Mouse (Mus musculus) hindbrain, embryonic 15.5 days (tissue): Measurements from ENCODE around the gene Gdf9. TPM values are rescaled to one million over a fixed set of nuclear protein-coding genes. Genes with fewer than 3 reads are reported as not detected.
A peak's percentile ranks its signal among the peaks of the same experiment; 100 is the strongest.

ENCODE experiments used
- ATAC-seq: fragments of 200-750 bp; cut with Nextera tagmentation; 2 replicates; pipeline ENCODE4 v1.8.0; 2017; ENCODE audit warnings: low read depth, moderate number of reproducible peaks, moderate TSS enrichment; ENCODE audit not compliant: low FRiP score
- H3K27ac ChIP-seq: fragments of 300-500 bp; sonication (generic); replicated peaks from 2 replicates; pipeline ENCODE4 v1.5.1; 2015; ENCODE audit warnings: mild to moderate bottlenecking, inconsistent platforms
- H3K27me3 ChIP-seq: fragments of 300-500 bp; sonication (generic); 2 replicates; pipeline ENCODE4 v1.6.1; 2015; ENCODE audit warnings: control low read depth, inconsistent platforms
- H3K36me3 ChIP-seq: fragments of 300-500 bp; sonication (generic); 2 replicates; pipeline ENCODE4 v1.6.1; 2015; ENCODE audit warnings: control low read depth, inconsistent platforms
- H3K4me1 ChIP-seq: fragments of 300-500 bp; sonication (generic); replicated peaks from 2 replicates; pipeline ENCODE4 v1.6.1; 2015; ENCODE audit warnings: control low read depth, inconsistent platforms
- H3K4me2 ChIP-seq: fragments of 300-500 bp; sonication (generic); 2 replicates; pipeline ENCODE4 v1.6.1; 2015; ENCODE audit warnings: moderate library complexity, mild to moderate bottlenecking, inconsistent platforms
- H3K4me3 ChIP-seq: fragments of 300-500 bp; sonication (generic); 2 replicates; pipeline ENCODE4 v1.5.1; 2015; ENCODE audit warnings: mild to moderate bottlenecking, inconsistent platforms
- H3K9ac ChIP-seq: fragments of 300-500 bp; sonication (generic); 2 replicates; pipeline ENCODE4 v1.6.1; 2015; ENCODE audit warnings: inconsistent platforms
- H3K9me3 ChIP-seq: fragments of 300-500 bp; sonication (generic); 2 replicates; pipeline ENCODE4 v1.6.1; 2016; ENCODE audit warnings: control low read depth, inconsistent platforms
- WGBS: fragments of 180-500 bp; shearing (Covaris S2); methylation state at CpG from one replicate; pipeline ENCODE4 v1.1.7; 2015; 5-methylcytosine and 5-hydroxymethylcytosine counted together
- polyA plus RNA-seq: library from polyadenylated mRNA; unstranded; fragments of >200 nt; fragmentation: Nextera tagmentation; extraction: Ambion mirVana; gene quantifications from 2 replicates; pipeline ENCODE4 v1.2.1, GENCODE M21; 2015

The Gdf9 gene
- polyA plus RNA-seq, 1 experiment from 2014 or later = 3.2 TPM

DNA sequence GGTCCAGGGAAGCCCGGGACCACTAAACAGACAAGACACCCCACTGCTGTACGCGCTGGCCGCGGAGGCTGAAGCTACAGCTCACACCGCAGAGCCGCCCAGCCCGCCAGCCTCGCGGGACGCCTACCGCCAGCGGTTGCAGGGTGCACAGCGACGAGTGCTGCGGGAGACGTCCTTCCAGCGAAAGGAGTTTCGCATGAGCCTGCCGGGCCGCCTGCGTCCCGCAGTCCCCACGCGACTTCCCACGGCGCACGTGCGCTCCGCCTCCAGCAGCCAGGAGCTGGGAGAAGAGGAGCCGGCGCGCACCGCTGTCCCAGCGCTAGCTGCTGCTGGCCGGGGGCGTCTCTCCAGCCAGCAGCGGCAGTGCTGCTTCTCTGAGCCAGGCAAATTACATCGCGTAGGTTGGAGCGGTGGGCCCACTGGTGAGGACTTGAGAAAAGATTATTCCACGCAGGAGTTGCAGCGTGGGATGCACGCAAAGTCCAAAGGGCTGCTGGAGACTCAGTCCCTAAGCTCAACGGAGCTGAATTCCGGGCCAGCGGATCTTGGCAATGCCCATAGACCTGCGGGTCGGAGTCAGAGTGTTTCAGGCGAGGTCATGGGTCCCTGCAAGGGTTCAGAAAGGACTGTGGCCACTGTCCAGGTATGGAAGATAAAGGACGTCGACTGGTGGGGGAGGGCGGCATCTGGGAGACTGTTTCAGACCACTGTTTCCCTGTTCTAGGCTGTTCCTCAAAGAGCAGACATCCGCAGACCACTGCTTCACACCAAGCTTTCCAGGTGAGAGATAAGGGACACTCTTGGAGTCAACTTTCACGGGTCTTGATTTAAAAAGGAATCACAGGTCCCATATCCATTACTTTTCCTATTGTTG lies 33.0 kb downstream of the Gdf9 start:
- WGBS = 7% methylated on average over 55 of the region's 55 CpGs
- Histone ChIP-seq H3K4me1 (peaks cover 20% of the 10 kb centered on the region), H3K4me2 (peak overlapping the region; percentile 84), H3K27ac (no peak overlapping the region), H3K4me3 (peak overlapping the region; percentile 42), H3K27me3 (peaks cover 68% of the 10 kb centered on the region), H3K9me3 (no peaks in the 10 kb centered on the region), H3K9ac (0 out of 2 replicates have a peak overlapping the region, but pooled peaks have one; percentile 4), H3K36me3 (no peaks in the 10 kb centered on the region)
- ATAC-seq = no peak

GRCm38 (mm10) chr11:53466231-53466971 lies 35.6 kb downstream of the Gdf9 start:
- no peaks in the 10 kb centered on the region for H3K9me3 ChIP-seq
- peak; percentile 53 for ATAC-seq
- H3K27ac ChIP-seq = no peak overlapping the region
- H3K9ac ChIP-seq = peak overlapping the region; percentile 31; the same call in 1 of the 2 replicates
- no peaks in the 10 kb centered on the region for H3K36me3 ChIP-seq
- peaks cover 55% of the 10 kb centered on the region for H3K27me3 ChIP-seq
- H3K4me2 ChIP-seq = peak overlapping the region; percentile 59
- H3K4me3 ChIP-seq = peak overlapping the region; percentile 33
- 6% methylated on average over 39 of the region's 40 CpGs for WGBS
- H3K4me1 ChIP-seq = peaks cover 30% of the 10 kb centered on the region

DNA sequence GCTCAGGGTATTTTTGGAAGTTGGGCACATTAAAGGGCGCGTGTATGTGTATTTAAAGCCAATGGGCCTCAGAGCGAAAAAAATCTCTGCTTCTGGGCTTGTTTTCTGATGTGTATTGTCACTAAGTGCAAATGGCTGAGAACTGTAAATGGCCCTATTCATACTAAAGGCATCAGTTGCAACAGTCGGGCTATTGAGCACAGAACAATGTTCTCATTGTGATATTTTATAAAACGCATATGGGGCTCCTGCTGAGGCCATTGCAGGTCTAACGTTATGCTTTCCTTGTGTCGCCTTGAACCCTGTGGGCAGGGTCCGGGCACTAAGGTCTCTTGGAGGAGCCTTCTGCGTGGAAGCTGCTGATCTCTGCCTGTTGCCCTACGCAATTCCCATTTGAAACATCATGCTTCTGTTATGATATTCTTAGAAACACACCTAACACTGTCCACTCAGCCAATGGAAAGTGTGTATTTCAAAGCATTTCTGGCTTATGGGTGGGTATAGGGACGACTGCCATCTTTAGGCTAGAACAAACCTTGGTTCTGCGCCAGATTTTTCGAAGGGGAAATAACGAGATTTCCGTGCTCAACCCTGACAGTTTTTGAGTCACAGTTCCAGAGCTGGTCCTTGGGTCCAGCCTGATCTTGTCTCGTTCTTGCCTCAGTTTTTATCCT lies 38.6 kb downstream of the Gdf9 start:
- no peak overlapping the region for H3K9ac ChIP-seq
- H3K4me1 ChIP-seq = peaks cover 18% of the 10 kb centered on the region
- no peak for ATAC-seq
- no peaks in the 10 kb centered on the region for H3K9me3 ChIP-seq
- no peaks in the 10 kb centered on the region for H3K36me3 ChIP-seq
- WGBS = 31% methylated on average over 16 of the region's 16 CpGs
- no peak overlapping the region for H3K4me3 ChIP-seq
- no peak overlapping the region for H3K27ac ChIP-seq
- peaks cover 37% of the 10 kb centered on the region for H3K27me3 ChIP-seq
- peak overlapping the region; percentile 55 for H3K4me2 ChIP-seq

- Histone ChIP-seq H3K9ac (0 out of 2 replicates have a peak within 1 kb of the TSS, but pooled peaks have one; percentile 29), H3K4me3 (peak within 1 kb of the TSS; percentile 21), H3K9me3 (no peaks in the 10 kb centered on the region), H3K27ac (peak within 1 kb of the TSS; percentile 55), H3K4me1 (peaks cover 18% of the 10 kb centered on the region), H3K36me3 (no peaks in the 10 kb centered on the region), H3K27me3 (peaks cover 35% of the 10 kb centered on the region), H3K4me2 (peak within 1 kb of the TSS; percentile 55)
- 2% methylated on average over 29 of the region's 29 CpGs for WGBS
- ATAC-seq = peak; percentile 81
Measured at GRCm38 (mm10) chr11:53469968-53470695, 39.3 kb downstream of the Gdf9 start, which contains the start of gene Gm9837. Gm9837 (minus strand) TSS chr11:53470479.

DNA sequence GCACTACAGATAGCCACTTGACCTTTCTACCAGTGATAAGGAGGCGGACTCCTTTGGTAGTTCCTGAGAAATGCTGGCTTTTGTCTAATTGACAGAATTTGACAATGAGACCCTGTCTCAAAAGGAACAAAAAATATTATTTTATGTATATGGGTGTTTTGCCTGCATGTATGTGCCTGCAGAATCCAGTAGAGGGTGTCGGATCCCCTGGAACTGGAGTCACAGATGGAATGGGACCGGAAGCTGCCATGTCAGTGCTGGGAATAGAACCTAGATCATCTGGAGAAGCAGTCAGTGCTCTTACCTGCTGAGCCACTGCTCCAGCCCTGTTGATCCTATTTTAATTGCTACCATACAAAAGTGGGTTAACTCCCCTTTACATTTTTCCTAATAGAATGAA lies 41.9 kb downstream of the Gdf9 start:
- H3K4me1 ChIP-seq = peaks cover 21% of the 10 kb centered on the region
- no peaks in the 10 kb centered on the region for H3K9me3 ChIP-seq
- no peaks in the 10 kb centered on the region for H3K36me3 ChIP-seq
- H3K27ac ChIP-seq = no peak overlapping the region
- H3K4me2 ChIP-seq = no peak overlapping the region
- no peak for ATAC-seq
- no peak overlapping the region for H3K9ac ChIP-seq
- H3K27me3 ChIP-seq = peaks cover 36% of the 10 kb centered on the region
- H3K4me3 ChIP-seq = no peak overlapping the region
- WGBS = 83% methylated on average over 3 of the region's 3 CpGs

- Histone ChIP-seq H3K9me3 (no peaks in the 10 kb centered on the region), H3K36me3 (no peaks in the 10 kb centered on the region), H3K4me3 (no peak overlapping the region), H3K27me3 (peaks cover 64% of the 10 kb centered on the region), H3K4me1 (peaks cover 31% of the 10 kb centered on the region), H3K4me2 (peak overlapping the region; percentile 42), H3K27ac (0 out of 2 replicates have a peak overlapping the region, but pooled peaks have one; percentile 4), H3K9ac (no peak overlapping the region)
- WGBS = 13% methylated on average over 8 of the region's 8 CpGs
- ATAC-seq = no peak
Measured at GRCm38 (mm10) chr11:53475620-53476019, 44.8 kb downstream of the Gdf9 start.

- Histone ChIP-seq H3K4me3 (no peak overlapping the region; the same call in 1 of the 2 replicates), H3K27ac (no peak overlapping the region), H3K4me1 (peaks cover 28% of the 10 kb centered on the region), H3K9ac (no peak overlapping the region), H3K27me3 (peaks cover 76% of the 10 kb centered on the region), H3K4me2 (no peak overlapping the region), H3K9me3 (no peaks in the 10 kb centered on the region), H3K36me3 (no peaks in the 10 kb centered on the region)
- ATAC-seq = no peak
- WGBS = 44% methylated on average over 7 of the region's 7 CpGs
Measured at GRCm38 (mm10) chr11:53477833-53478232, 47.0 kb downstream of the Gdf9 start.

DNA sequence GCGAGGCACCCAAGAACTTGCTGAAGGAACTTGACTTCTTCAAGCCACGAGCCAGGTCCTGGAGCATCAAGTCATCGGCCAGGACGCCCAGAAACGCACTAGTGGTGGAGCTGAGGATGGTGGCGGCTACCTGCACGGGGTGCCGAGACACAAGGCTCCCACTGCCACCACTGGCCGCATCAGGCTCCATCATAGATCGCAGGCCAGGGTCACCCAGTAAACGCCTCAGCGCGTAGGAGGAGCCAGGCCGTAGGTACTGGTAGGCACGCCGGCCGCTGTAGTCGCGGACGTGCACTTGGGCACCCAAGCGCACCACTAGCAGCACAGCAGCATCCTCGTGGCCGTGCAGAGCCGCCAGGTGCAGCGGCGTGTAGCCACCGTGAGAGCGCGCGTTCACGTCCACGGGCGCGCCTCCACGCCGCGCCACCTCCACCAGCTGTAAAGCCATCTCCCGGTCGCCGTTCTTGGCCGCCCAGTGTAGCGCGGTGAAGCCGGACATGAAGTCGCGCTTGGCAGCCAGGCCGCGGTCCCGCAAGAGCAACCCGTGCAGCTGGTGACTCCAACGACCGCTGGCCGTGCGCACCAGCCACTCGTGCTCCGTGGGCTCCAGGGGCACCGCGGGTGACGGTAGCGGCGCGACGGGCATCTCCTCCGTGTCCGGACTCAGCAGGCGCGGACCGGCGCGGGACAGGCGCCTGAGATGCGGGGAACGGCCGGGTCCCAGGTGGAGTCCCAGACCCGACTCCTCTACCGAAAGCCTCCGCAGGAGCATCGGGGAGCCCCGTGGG lies 47.8 kb downstream of the Gdf9 start:
- peak overlapping the region; percentile 46 for H3K4me3 ChIP-seq
- H3K4me1 ChIP-seq = peaks cover 28% of the 10 kb centered on the region
- H3K9ac ChIP-seq = peak overlapping the region; percentile 28
- peak overlapping the region; percentile 71 for H3K4me2 ChIP-seq
- H3K36me3 ChIP-seq = no peaks in the 10 kb centered on the region
- 7% methylated on average over 79 of the region's 79 CpGs for WGBS
- no peaks in the 10 kb centered on the region for H3K9me3 ChIP-seq
- H3K27ac ChIP-seq = no peak overlapping the region
- H3K27me3 ChIP-seq = peaks cover 77% of the 10 kb centered on the region
- ATAC-seq = peak; percentile 32; the same call in 1 of the 2 replicates

DNA sequence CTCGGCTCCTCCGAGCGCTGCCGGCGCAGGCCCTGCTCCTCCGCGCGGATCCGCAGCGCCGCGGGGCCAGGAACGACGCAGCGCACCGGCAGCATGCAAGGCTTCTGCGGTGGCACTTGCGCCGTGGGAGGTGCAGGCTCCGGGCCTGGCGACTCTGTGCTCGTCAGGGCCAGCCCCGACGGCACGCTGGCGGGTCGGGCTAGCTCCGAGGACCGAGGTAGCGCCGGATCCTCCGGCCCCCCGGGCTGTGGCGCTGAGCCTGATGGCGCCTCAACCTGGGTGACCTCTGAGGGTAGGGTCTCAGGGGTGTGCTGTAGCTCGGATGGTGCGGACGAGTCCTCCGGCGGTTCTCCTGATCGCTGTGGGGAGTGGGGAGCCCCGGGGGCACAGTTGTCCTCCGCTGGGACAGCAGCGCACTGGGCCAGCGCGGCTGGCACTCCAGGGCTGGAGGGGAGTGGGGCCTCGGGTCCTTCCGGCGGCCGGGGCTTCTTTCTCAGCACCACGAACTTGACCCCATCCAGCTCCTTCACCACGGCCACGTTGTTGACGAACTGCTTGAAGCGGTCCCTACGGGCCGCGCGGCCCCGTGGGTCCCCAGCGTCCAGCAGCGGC lies 48.5 kb downstream of the Gdf9 start:
- Histone ChIP-seq H3K27ac (no peak overlapping the region), H3K27me3 (peaks cover 73% of the 10 kb centered on the region), H3K9me3 (no peaks in the 10 kb centered on the region), H3K9ac (peak overlapping the region; percentile 39), H3K4me3 (peak overlapping the region; percentile 46), H3K36me3 (no peaks in the 10 kb centered on the region), H3K4me2 (peak overlapping the region; percentile 71), H3K4me1 (peaks cover 28% of the 10 kb centered on the region)
- 1% methylated on average over 62 of the region's 62 CpGs for WGBS
- ATAC-seq = 0 out of 2 replicates have a peak, but pooled peaks have one; percentile 12

GRCm38 (mm10) chr11:53479783-53480301 lies 49.0 kb downstream of the Gdf9 start, which contains the start of the genes Gm9945 and Sowaha:
Gm9945 (plus strand) TSS chr11:53480166.
Sowaha (minus strand) TSS chr11:53480274.
- WGBS = 2% methylated on average over 40 of the region's 40 CpGs
- Histone ChIP-seq H3K36me3 (no peaks in the 10 kb centered on the region), H3K27me3 (peaks cover 68% of the 10 kb centered on the region), H3K9me3 (no peaks in the 10 kb centered on the region), H3K4me3 (peak within 1 kb of the TSS; percentile 46), H3K4me1 (peaks cover 28% of the 10 kb centered on the region), H3K4me2 (peak within 1 kb of the TSS; percentile 71), H3K27ac (no peak within 1 kb of the TSS), H3K9ac (peak within 1 kb of the TSS; percentile 39)
- peak; percentile 71 for ATAC-seq
